Comparison of ENCODE assay signal across 18 mouse cellular contexts in the genomic region with DNA sequence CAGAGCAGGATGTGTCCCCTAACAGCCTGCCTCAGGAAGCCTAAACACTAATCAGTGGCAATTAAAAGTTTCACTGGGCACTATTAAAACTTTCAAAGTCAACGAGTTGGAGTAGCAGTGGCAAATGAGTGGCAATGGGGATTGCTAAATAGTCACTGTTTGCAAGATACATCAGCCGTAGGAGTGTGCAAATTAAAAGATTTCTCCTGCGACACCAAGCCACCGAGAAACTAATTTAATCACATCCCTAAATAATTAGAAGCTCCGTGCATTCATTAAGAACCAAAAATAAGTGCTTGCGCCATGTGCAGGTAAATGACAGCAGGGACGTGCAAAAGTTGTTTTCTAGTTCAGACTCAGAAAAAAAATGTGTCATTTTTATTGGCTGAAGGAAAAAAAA.
"Had no signal": no experiment of that assay in that cellular context is flagged by ENCODE, and none has a peak within 500 bp of the region (broad histone marks: within the 10 kb centered on the region; RNA-seq: fewer than 3 reads in every experiment).

No protein-coding gene starts in this region.

- H3K4me2 ChIP-seq: liver, embryonic 13.5 days; midbrain, embryonic 11.5 days; midbrain, embryonic 15.5 days had no signal

- ATAC-seq: intestine, postnatal 0 days; midbrain, embryonic 15.5 days had no signal

- H3K4me1 ChIP-seq: liver, embryonic 13.5 days; midbrain, embryonic 15.5 days had no signal

- DNase-seq: kidney, adult 2 months; kidney, postnatal 25 days; layer of hippocampus, postnatal 36 days; left cerebral cortex, postnatal 4 days; liver, embryonic 13.5 days; lung, adult 2 months; lung, postnatal 14 days; lung, postnatal 4 days; thymus, adult 18-20 months; thymus, postnatal 14 days; thymus, postnatal 4 days had no signal

- H3K9me3 ChIP-seq: liver, embryonic 13.5 days; midbrain, embryonic 15.5 days had no signal

- H3K36me3 ChIP-seq: liver, embryonic 13.5 days; midbrain, embryonic 15.5 days had no signal

- H3K27ac ChIP-seq: kidney, postnatal 0 days; layer of hippocampus, adult 2 months; left cerebral cortex, adult 2 months; liver, embryonic 13.5 days; midbrain, embryonic 15.5 days had no signal

- H3K9ac ChIP-seq: liver, embryonic 13.5 days; midbrain, embryonic 15.5 days had no signal

- H3K27me3 ChIP-seq: liver, embryonic 13.5 days; midbrain, embryonic 15.5 days had no signal

- H3K4me3 ChIP-seq: layer of hippocampus, adult 2 months; left cerebral cortex, adult 2 months; liver, embryonic 13.5 days; midbrain, embryonic 15.5 days; myocyte had no signal
